Mouse (Mus musculus) kidney, adult 9 months (tissue): ENCODE measurements around the gene Shroom4.
A peak's percentile ranks its signal among the peaks of the same experiment; 100 is the strongest.
"Not testable (repeated sequence)": the region's sequence is repeated elsewhere in the genome, so short reads cannot be mapped to it uniquely, and the experiment has no call there.

Experiments
- DNase-seq: peaks from one replicate; pipeline ENCODE4 v3.0.0; 2022

Shroom4 gene

DNA sequence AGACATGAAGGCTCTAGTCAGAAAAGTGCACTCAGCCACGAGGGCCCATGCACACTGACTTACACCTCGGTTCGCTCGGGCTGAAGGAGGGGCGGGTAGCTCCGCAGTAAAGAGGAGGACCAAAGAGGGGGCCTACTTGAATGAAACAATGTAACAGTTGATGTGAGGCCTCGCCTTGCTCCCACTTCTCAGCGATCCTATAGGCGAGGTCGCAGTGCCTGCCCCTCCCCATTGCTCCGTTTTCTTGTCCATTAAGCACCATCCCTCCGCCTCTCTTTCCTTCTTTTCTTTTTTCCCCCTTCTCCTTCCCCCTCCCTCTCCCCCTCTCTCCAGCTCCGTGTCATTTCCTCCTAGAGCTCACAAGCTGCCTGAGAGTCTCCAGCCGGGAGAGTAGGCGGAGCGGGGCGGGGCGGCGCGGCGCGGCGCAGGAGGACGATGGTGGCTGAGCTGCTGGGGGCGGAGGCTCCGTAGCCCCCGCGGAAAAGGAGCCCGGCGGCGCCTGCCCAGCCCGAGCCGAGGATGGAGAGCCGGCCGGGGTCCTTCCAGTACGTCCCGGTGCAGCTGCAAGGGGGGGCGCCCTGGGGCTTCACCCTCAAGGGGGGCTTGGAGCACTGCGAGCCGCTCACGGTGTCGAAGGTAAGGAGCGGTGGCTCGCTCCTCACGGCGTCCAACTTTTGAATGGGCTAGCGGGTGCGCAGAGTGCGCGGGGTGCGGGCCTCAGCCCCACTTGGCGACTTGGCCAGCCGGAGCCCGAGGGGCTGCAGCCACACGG, at the start of gene Shroom4:
Gene Shroom4, plus strand, starts transcription at position 229 of the 772 bp plus-strand sequence.
- peak; percentile 83 for DNase-seq

DNA sequence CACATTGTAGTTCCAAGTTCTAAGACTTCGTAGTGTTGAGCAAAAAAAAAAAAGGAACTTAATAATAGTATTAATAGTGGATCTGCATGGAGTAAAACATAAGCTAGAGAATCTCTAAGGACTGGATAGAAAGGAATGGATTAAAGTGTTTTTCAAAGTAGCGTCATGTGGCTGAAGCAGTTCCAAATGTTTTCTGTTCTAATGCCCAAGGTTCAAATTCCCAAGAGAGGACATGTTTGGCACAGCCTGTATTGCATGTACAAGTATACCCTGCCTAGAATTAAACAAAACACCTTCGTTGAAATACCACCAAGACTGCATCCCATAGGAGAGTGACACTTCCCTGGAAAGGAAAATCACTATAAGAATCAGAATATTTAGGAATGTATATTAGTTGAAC, 42.8 kb upstream of the Shroom4 start:
- DNase-seq, result peak; percentile 70

DNA sequence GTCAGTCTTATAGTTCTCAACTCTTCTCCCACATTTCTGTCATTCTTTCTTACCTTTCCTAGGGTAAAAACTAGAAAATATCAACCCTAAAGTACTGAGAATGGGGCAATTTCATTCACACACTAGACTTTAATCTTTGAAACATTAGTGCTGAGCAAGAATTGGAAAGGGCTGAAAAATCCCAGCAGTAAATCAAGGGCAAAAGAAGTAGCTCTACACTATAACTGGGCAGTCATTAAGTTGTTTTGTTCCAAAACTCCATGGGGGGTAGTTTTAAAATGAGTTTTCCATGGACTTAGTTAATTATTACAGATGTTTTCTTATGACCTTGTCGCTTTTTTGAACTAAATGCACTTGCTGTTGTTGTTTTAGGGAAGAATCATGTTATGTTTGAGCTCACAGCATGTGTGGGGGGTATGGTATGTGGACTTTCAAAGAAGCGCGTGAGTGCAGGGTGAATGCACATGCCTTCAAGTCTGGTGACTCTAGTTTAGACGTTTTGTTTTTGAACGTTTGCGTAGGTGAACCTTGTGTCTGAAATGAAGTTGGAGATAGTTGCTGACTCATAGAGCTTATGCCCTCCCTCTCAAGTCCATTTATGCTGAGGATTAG, 42.0 kb upstream of the Shroom4 start:
- DNase-seq, result peak; percentile 77

DNA sequence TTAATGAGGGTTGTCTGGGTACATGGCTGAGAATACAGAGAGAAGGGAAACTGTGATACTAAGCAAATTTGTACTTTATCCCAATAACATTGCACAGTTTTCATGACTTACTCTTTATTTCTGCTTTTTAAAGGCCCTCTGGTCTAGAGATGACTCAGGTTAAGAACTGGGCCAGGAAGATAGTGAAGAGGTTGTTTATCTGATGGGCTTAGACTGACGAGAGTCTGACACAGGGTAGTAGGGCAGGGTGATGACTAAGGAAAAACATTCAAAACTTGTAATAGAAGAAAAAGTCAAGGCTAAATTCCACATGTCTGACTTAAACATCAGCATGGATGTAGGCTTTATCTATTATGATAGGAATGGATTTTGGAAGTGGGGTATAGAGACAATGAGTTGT, 30.8 kb upstream of the Shroom4 start:
- DNase-seq, result no peak

DNA sequence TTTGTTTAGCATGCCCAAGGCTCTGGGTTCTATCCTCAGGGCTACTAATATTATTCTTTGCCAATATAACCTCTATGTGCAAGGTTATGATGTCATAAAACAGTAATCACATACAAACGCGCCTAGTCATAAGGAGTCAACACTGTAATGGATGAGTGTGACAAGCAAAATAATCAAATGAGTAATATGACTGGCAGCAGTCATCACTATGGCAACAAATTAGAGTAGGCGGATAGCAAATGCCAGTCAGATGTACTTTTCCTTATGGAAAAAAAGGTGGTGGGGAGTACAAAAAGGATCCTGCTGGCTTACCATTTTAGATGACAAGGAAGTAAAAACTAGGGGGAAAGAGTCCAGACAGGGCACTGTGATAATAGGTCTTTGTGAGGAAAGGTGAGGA, 28.9 kb upstream of the Shroom4 start:
- DNase-seq, result no peak

DNA sequence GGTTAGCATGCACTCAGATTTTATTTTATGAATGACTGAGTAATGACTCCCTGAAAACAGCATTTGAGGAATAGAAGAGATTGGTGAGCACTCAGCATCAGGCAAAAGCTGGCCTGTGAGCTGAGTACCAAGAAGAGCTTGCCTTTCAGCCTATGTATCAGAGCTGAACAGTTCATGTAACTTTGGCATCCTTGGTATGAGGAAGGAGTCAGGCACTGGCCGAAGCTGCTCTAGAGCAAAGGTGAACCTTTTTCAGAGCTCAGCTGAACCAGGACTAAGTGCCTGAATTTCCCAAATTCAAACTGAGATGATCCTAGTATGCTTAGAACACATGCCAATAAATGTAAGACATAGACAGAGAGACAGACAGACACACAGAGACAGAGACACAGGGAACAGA, 5.8 kb upstream of the Shroom4 start:
- peak; percentile 54 for DNase-seq

DNA sequence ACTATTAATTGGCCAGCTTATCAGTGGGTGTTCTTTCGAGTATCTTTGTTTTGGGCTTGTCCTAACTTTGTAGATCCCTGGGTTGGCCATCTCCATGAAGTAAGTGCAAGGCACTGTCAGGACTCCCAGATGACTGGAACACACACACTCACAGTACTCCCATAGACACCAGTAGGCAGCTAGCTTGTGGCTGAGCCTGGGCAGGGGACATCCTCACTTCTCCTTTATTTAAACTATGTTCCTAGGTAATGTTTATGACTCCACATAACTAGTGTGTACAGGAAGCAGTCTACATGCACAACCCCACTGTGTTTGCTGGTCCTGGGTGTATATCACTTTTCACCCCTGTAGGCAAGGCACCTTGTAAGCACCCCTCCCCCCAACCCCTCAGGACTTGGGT, 461 bp upstream of the Shroom4 start:
- DNase-seq, result no peak

DNA sequence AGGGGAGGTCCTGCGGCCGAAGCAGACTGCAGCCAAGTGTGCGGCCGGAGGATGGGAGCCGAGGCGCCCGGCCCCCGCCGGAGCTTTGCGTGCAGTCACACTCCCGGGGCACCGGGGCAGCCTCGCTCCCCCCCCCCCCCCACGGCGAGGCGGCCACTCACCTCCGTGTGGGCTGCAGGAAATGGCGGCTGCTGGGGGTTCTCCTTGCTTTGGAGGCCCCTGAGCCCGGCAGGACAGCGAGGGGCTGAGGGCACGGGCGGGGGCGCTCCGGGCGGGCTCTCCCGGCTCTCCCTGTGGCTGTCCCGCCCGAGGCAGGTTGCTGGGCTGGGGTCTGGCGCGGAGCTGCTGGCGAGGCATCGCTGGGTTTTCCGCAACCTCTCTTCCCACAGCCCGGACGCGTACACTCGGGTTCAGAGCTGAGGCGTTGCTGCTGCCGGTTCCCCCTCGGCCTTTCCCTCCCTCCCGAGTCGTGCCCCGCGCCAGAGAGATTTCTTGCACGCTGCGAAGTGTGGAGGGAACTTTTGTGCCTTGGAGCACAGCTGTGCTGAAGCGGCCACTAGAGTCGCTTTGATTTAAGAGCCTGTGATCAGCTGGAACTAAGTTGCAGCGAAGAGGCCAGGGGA, 855 bp downstream of the Shroom4 start:
- peak; percentile 22 for DNase-seq

DNA sequence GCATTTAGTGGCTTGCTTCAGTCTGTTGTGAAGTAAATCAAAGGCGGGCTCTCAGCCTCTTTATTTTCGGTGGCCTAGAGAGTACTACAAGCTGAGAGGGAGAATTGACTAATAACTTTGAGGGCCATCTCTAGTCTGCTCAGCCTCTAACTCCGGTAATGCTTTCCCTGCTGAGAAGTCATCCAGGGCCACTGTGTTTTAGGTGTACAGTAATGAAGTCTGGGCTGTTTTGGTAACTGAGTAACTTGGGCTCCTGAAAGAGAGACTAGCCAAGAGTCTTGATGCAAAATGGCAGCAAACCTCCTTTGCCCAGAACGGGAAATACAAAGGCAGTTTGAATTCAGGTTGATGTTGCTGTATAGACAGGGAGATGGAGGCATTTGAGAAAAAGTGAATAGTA, 3.3 kb downstream of the Shroom4 start:
- peak; percentile 75 for DNase-seq

DNA sequence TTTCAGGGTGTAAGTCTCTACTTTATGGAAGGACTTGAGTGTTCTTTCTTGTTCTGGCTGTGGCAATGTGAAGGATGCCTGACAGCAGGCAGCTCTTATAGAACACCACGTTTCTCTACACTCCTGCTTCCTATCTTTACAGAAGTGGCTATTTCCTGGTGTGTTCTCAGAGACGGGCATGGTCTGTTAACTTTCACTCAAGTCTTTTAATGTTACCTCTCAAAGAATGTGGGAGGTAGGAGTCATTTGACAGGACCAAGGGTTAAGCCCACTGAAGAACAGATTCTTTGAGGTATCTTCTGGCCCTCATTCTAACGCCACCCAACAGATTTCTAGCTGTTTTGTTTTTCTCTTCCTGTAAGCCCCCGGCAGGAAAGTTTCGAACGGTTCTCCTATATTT, 9.5 kb downstream of the Shroom4 start:
- peak; percentile 49 for DNase-seq

DNA sequence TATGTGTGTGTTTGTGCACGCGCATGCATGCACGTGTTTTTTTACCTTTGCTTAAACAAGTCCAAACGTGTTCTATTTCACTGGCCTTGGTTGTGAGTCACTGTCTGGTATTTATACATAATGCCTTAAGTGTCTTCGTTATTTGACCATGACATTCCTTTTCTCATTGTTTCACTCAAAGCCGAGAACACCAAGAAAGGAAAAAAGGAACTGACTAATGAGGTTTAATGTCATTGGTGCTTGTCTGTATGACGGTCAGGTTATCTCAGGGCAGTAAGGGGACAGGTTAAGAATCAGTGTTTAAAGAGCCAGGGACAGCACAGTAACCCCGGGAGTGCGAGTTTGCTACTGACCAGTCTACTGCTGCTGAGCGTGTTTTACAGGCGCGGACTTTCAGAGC, 15.8 kb downstream of the Shroom4 start:
- no peak for DNase-seq

DNA sequence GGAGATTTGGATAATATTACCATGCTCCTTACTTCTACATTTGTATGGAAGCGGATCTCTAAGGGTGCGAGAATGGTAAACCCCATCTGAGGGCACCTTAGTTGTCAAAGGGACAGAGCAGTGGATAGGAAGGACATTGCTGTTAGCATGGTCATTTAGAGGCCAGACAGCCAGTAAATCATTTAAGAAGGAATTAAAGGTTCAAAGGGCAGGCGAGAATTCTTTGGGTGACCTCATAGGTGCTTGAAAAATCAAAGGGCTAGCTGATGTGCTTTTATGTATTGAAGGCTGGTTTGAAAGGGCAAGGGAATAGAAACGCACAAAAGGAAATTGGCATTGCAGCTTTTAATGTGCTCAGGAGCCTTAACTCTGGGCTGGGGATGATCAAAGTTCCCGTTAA, 16.3 kb downstream of the Shroom4 start:
- peak; percentile 72 for DNase-seq

DNA sequence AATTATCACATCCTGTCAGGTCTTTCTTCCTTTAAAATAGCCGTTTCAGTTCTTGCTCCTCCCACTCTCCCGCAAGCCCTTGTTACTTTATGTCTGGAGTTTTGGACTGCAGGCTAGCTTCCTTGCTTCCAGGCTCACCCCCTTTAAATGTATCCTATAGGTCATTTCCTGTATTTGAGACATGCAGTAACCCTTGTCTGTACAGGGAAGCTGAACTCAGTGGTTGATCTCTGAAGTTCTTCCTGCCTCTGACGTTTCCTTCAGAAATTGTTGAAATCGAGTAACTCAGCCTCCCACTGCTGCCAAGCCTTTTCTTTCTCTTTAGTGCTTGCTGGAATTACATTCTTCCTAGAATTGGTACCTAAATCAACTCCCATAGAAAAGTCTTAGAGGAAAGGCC, 18.5 kb downstream of the Shroom4 start:
- DNase-seq, result no peak

DNA sequence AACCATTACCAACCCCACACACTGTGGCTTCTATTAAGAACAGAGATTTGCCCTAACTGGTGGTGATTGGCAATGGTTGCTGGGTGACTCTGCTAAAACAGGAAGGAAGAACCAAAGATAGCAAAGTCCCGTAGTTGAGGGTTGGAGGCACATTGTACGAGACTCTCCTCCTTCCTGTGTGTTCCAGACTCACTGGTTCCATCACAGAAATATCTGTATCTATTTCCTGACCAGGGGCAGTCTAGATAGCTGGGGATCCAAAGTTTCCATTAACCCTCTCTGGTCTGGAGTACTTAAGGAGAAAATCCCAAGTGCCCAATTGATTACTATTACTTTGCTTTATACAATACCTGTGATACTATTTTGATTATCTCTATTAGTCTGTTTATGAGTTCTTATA, 35.6 kb downstream of the Shroom4 start:
- DNase-seq, result no peak

DNA sequence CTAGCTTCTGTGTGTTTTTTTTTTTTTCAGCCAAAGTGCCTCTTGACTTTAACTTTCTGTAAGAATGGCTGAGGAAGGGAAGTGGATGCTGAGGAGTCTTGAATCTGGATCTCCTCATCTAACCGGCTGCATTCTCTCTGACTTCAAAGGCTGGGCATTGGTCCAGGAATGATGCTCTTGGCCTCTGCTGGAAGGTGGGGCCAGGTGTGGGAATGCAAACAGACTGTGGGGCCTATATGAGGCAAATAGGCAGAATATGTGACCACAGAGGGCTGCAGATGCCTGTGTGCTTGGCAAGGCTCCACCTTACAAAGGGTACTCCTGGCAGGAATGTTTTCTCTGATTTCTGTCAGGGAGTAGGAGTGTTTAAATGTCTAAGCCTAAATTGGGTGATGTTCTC, 46.8 kb downstream of the Shroom4 start:
- DNase-seq, result no peak

DNA sequence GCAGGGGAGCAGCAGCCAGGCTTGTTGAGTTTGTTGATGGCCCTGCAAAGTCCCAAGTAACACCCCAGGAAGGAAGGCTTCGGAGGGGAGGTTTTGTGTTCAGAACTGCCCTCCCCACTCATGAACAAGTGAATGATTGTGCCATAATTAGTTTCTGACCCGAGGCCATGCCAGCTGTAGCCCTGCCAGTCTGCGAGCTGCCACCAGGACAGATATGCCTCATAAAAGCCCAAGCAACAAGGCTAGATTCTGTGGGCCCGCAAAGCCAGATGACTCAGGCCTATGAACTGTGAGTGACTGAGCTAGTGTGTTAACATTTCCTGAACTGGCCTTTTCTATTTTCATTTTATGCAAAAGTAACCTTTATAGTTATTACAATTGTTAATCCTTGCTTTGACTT, 48.3 kb downstream of the Shroom4 start:
- peak; percentile 24 for DNase-seq

DNA sequence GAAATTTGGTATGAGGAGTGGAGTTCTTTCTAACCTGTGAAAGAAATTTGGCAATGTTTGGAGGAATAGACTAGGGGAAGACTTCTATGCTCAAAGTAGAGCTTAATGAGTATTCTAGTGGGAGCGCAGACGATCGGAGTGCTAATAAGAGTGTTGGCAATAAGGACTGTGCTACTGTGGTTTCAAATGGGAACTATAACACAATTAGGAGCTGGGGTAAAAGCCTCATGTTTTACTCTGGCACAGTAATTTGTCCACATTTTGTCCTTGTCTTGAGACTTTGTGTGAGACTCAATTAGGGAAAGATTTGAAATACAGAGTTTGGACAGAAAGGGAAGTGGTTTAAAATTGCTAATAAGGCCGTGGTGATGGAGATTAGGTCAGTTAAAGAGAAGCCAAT, 53.6 kb downstream of the Shroom4 start:
- DNase-seq, result no peak

DNA sequence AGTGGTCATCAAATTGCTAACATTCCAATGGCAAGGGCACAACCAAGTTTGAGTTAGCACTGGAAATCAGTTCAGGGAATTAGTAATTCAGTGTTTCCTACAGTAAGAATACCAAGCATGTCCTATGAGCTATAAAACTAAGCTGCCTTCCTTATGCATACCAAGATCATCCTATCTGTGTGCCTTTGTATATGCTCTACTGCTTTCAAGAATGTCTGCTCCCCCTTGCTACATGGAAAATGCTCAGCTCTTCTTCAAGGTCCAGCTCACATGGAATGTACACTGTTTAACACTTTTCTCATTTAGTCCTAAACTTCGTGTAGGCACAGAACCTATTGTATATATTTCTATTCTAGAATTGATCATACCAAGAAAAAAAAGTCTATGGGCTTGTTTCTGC, 69.6 kb downstream of the Shroom4 start:
- DNase-seq, result not testable (repeated sequence)

DNA sequence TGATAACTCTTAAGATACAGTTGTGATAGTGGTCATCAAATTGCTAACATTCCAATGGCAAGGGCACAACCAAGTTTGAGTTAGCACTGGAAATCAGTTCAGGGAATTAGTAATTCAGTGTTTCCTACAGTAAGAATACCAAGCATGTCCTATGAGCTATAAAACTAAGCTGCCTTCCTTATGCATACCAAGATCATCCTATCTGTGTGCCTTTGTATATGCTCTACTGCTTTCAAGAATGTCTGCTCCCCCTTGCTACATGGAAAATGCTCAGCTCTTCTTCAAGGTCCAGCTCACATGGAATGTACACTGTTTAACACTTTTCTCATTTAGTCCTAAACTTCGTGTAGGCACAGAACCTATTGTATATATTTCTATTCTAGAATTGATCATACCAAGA, 72.9 kb downstream of the Shroom4 start:
- DNase-seq, result not testable (repeated sequence)

DNA sequence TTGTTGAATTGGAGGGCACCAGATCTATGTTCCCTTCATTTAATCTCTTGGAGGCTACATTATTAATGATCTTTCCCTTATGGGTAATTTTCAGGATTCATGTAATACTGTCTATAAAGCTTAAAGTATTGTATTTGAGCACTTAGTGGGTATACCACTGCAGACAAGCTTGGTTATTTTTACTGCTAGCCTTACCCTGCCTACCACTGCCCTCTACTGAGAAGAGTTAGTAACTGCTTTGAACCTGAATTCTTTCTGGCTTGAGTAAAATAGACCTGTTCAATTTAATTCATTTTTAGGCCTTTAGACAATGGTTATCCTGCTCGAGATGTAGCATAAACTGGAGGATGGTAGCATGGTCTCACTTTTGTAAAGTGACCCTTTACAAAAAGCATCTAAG, 75.5 kb downstream of the Shroom4 start:
- peak; percentile 26 for DNase-seq

DNA sequence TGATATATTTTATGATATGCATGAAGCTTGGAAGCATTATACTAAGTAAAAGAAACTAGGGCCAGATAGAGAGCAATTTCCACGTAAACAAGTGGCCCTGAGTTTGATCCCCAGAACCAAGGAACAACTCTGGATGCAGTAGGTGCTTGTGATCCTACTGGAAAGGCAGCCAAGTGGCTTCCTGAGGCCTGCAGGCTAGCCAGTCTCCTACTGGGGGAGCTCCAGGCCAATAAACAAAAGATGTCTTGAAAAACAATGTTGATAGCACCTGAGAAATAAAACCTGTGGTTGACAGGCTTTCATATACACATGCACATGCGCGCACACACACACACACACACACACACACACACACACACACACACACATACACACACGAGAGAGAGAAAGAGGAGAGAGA, 82.6 kb downstream of the Shroom4 start:
- DNase-seq, result no peak

DNA sequence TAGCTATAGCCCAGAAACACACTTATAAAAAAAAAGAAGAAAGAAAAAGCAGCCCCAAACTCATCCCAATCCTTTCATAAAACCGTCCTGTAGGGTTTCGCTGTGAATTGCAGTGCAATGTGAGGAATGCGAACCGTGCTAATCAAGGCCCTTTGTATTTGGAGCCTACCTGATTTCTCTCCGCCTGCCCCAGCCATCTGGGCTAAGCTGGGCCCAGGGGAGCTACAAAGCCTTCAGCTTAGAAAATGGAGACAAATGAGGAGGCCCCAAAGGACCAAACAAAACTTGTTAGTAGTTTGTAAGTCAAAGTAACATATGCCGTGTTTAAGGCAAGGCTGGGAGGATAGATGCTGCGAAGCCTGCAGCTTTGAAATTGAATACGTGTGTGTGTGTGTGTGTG, 84.2 kb downstream of the Shroom4 start:
- DNase-seq, result no peak

DNA sequence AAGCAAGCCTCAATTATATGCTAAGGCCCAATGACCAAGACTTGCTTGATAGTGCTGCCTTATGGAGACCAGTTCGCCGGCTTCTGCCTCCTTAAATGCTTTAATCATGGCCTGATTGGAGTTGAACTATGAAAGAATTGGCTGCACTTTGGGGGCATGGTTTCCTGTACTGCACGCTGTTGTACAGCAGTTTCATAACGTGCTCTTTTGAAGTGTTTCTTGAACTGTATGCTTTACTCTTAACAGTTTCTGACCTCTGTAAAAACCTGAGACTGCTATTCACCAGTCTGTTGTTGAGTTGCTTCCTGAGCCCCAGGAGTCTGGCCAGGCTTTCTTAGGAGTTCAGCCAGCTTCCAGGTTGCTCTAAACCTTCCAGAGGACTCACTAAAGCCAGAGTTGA, 90.8 kb downstream of the Shroom4 start:
- DNase-seq, result no peak

DNA sequence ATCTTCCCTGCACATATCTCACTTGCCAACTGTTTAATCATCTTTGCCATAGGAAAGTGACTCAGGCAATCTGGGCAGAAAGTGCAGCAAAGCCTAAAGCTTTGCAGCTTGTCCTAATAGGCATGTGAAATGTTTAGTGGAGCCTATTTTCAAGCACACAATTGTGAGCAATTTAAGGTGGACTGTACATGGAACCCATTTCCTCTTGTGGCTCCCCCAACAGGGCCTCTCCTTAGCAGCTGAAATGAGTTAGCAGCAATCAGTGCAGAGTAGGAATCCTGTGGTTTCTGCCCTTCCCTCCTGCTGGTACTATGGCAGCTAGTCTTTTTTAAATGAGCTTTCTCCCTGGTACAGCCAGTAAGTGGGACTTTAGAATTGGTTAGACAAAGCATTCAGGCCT, 95.8 kb downstream of the Shroom4 start:
- no peak for DNase-seq
